Mouse (Mus musculus) hindbrain, postnatal 0 days (tissue): ENCODE measurements around the gene Mapk13. TPM values are rescaled to one million over a fixed set of nuclear protein-coding genes. Genes with fewer than 3 reads are reported as not detected.

Source experiments
- ATAC-seq: fragments of 200-750 bp; cut with Nextera tagmentation; 2 replicates; pipeline ENCODE4 v1.8.0; 2017; ENCODE audit warnings: mild to moderate bottlenecking, moderate TSS enrichment, moderate library complexity
- DNase-seq: peaks from one replicate; pipeline ENCODE4 v3.0.0-alpha.2; 2015; ENCODE audit warnings: low spot score
- H3K27ac ChIP-seq: fragments of 300-500 bp; sonication (generic); 2 replicates; pipeline ENCODE4 v1.5.1; 2014; ENCODE audit warnings: mild to moderate bottlenecking
- H3K27me3 ChIP-seq: fragments of 300-500 bp; sonication (generic); 2 replicates; pipeline ENCODE4 v1.6.1; 2014; ENCODE audit warnings: low read length, mixed read lengths; ENCODE audit not compliant: insufficient read depth
- H3K36me3 ChIP-seq: fragments of 300-500 bp; sonication (generic); 2 replicates; pipeline ENCODE4 v1.6.1; 2014; ENCODE audit warnings: low read length, mixed read lengths; ENCODE audit not compliant: insufficient read depth
- H3K4me1 ChIP-seq: fragments of 300-500 bp; sonication (generic); 2 replicates; pipeline ENCODE4 v1.6.1; 2014; ENCODE audit warnings: antibody characterized with exemption, low read length, mixed read lengths; ENCODE audit not compliant: insufficient read depth
- H3K4me2 ChIP-seq: fragments of 300-500 bp; sonication (generic); 2 replicates; pipeline ENCODE4 v1.6.1; 2014; ENCODE audit warnings: low read depth, mild to moderate bottlenecking, low read length, moderate library complexity, mixed read lengths
- H3K4me3 ChIP-seq: fragments of 300-500 bp; sonication (generic); 2 replicates; pipeline ENCODE4 v1.5.1; 2014; ENCODE audit warnings: low read length
- H3K9ac ChIP-seq: fragments of 300-500 bp; sonication (generic); replicated peaks from 2 replicates; pipeline ENCODE4 v1.6.1; 2014; ENCODE audit warnings: mild to moderate bottlenecking, low read length, moderate library complexity, mixed read lengths
- H3K9me3 ChIP-seq: fragments of 300-500 bp; sonication (generic); 2 replicates; pipeline ENCODE4 v1.6.1; 2016; ENCODE audit warnings: low read length, mixed read lengths
- CTCF ChIP-seq: IDR thresholded peaks from 2 replicates; pipeline ENCODE4 v1.5.1; 2016; ENCODE audit warnings: antibody characterized with exemption, control low read depth, low read depth
- WGBS: fragments of 180-500 bp; shearing (Covaris S2); extraction: QIAGEN DNeasy Blood & Tissue Kit; methylation state at CpG from one replicate; pipeline ENCODE4 v1.1.7; 2014; 5-methylcytosine and 5-hydroxymethylcytosine counted together
- polyA plus RNA-seq: library from polyadenylated mRNA; unstranded; fragments of >200 nt; fragmentation: Nextera tagmentation; extraction: Ambion mirVana; gene quantifications from 2 replicates; pipeline ENCODE4 v1.2.1, GENCODE M21; 2015
- total RNA-seq: library from RNA; depleted of rRNA; stranded (reverse); fragments of >200 nt; gene quantifications from 2 replicates; pipeline ENCODE4 v1.2.3, GENCODE M21; 2014

Gene Mapk13
- total and polyA plus RNA-seq, 2 experiments from 2014 or later = 0.37 to 1.7 TPM

GRCm38 (mm10) chr17:28781290-28782045, 12.4 kb downstream of the Mapk13 start:
- H3K36me3 ChIP-seq = no peaks in the 10 kb centered on the region
- no peak for ATAC-seq
- H3K27me3 ChIP-seq = no peaks in the 10 kb centered on the region
- no peak for DNase-seq
- H3K4me3 ChIP-seq = no peak overlapping the region
- no peak overlapping the region for H3K4me2 ChIP-seq
- no peak overlapping the region for H3K27ac ChIP-seq
- 52% methylated on average over 9 of the region's 9 CpGs for WGBS
- H3K9me3 ChIP-seq = no peaks in the 10 kb centered on the region
- no peaks in the 10 kb centered on the region for H3K4me1 ChIP-seq
- no peak overlapping the region for H3K9ac ChIP-seq
- no peak for TF ChIP-seq CTCF

GRCm38 (mm10) chr17:28785036-28785435, 15.9 kb downstream of the Mapk13 start:
- Histone ChIP-seq H3K9me3 (no peaks in the 10 kb centered on the region), H3K27ac (no peak overlapping the region), H3K4me1 (no peaks in the 10 kb centered on the region), H3K4me3 (no peak overlapping the region), H3K4me2 (no peak overlapping the region), H3K9ac (no peak overlapping the region), H3K36me3 (no peaks in the 10 kb centered on the region), H3K27me3 (no peaks in the 10 kb centered on the region)
- WGBS = 88% methylated on average over 3 of the region's 3 CpGs
- TF ChIP-seq CTCF = no peak
- ATAC-seq (no peak), DNase-seq (no peak)

GRCm38 (mm10) chr17:28787507-28787906, 18.4 kb downstream of the Mapk13 start:
- no peak for TF ChIP-seq CTCF
- Histone ChIP-seq H3K9ac (no peak overlapping the region), H3K4me2 (no peak overlapping the region), H3K36me3 (no peaks in the 10 kb centered on the region), H3K27me3 (no peaks in the 10 kb centered on the region), H3K9me3 (no peaks in the 10 kb centered on the region), H3K27ac (no peak overlapping the region), H3K4me1 (no peaks in the 10 kb centered on the region), H3K4me3 (no peak overlapping the region)
- DNase-seq (no peak), ATAC-seq (no peak)
- WGBS = 95% methylated on average over 12 of the region's 12 CpGs

- no peaks in the 10 kb centered on the region for H3K27me3 ChIP-seq
- H3K9ac ChIP-seq = no peak overlapping the region
- H3K4me2 ChIP-seq = no peak overlapping the region
- 90% methylated on average over 4 of the region's 4 CpGs for WGBS
- DNase-seq (no peak), ATAC-seq (no peak)
- H3K4me3 ChIP-seq = no peak overlapping the region
- peaks cover 5% of the 10 kb centered on the region; the same call in 1 of the 2 replicates for H3K4me1 ChIP-seq
- H3K27ac ChIP-seq = no peak overlapping the region
- TF ChIP-seq CTCF = no peak
- H3K36me3 ChIP-seq = no peaks in the 10 kb centered on the region
- no peaks in the 10 kb centered on the region for H3K9me3 ChIP-seq
Observed at GRCm38 (mm10) chr17:28797031-28797430, 27.9 kb downstream of the Mapk13 start.

GRCm38 (mm10) chr17:28799291-28800160, 30.4 kb downstream of the Mapk13 start:
- no peak for DNase-seq
- H3K27ac ChIP-seq = peak overlapping the region; percentile 100
- no peak overlapping the region; the same call in 1 of the 2 replicates for H3K9ac ChIP-seq

GRCm38 (mm10) chr17:28800281-28800670, 31.2 kb downstream of the Mapk13 start:
- Histone ChIP-seq H3K27ac (peak overlapping the region; percentile 100), H3K36me3 (no peaks in the 10 kb centered on the region), H3K27me3 (no peaks in the 10 kb centered on the region), H3K9ac (peak overlapping the region; percentile 100), H3K9me3 (no peaks in the 10 kb centered on the region), H3K4me3 (peak overlapping the region; percentile 92), H3K4me1 (peaks cover 5% of the 10 kb centered on the region; the same call in 1 of the 2 replicates), H3K4me2 (peak overlapping the region; percentile 97)
- ATAC-seq = peak; percentile 38; the same call in 1 of the 2 replicates
- peak; percentile 39 for DNase-seq
- no peak for TF ChIP-seq CTCF
- whole genome bisulfite sequencing = 2% methylated on average over 15 of the region's 15 CpGs

More at GRCm38 (mm10) chr17:28799291-28800160, 30.4 kb downstream of the Mapk13 start:
- Histone ChIP-seq H3K27me3 (no peaks in the 10 kb centered on the region), H3K4me3 (peak overlapping the region; percentile 92), H3K36me3 (no peaks in the 10 kb centered on the region), H3K4me2 (peak overlapping the region; percentile 97), H3K9me3 (no peaks in the 10 kb centered on the region), H3K4me1 (peaks cover 5% of the 10 kb centered on the region; the same call in 1 of the 2 replicates)
- WGBS = 12% methylated on average over 14 of the region's 14 CpGs
- TF ChIP-seq CTCF = no peak
- no peak for ATAC-seq
